Comparison of ENCODE assay signal across 8 mouse cellular contexts in the genomic region with DNA sequence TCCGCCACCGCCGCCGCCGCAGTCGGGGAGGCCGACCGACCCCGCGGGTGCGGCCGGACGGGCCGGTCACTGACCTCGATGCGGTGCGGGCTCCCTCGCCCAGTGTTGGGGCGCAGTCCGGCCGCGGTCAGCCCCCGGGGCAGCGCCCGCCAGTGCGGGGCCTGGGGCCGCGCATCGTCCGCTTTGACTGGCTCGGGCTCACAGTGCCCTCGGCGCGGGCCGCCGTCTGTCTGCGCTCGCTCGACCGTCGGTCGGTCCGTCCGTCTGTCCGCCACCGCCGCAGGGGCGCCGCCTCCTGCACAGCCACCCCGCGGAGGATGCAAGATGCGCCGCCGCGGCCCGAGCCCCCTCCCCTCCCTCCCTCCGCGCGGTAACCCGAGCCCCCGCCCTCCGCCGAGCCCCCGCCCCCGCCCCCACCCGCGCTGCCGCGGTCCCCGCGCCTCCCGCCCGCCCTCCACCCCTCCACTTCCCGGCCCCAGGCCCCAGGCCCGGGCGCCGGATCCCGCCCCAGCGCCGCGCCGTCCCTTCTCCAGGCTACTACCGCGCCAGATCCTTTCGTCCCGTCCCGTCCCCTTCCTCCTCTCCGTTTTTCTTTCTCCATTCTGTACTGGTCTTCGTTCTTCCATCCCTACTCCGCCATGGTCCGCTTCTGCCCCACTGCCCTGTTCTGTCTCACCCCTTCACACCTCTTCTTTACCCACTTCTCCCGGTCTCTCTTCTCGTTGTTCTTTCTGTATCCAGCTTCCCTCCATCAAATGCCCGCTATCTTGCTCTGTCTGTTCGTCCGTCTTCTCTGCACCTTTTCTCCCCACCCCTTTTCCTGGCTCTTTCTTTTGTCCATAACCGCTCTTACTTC. TPM values are rescaled to one million over a fixed set of nuclear protein-coding genes. Genes with fewer than 3 reads are reported as not detected.
DNase-seq lines count a peak whose midpoint lies in the region; ATAC-seq and TF ChIP-seq lines count a peak whose summit lies in the region.

A gene (minus strand): TSS at position 370 of the 856 bp plus-strand sequence.

- no peak for TF ChIP-seq POLR2A in testis, adult 2 months (IDR thresholded peaks at IDR 0.05; ENCODE audit: control insufficient read depth, low read depth, low read length)

- peaks cover 10% of the 10 kb centered on the region for H3K4me1 ChIP-seq in testis, adult 2 months (ENCODE audit: control insufficient read depth, insufficient read depth, low read length)
- H3K4me1 ChIP-seq in heart, embryonic 15.5 days (replicated peaks): peaks cover 23% of the 10 kb centered on the region
- peaks cover 45% of the 10 kb centered on the region for H3K4me1 ChIP-seq in limb, embryonic 10.5 days
- peaks cover 50% of the 10 kb centered on the region for H3K4me1 ChIP-seq in midbrain, embryonic 16.5 days (ENCODE audit: control insufficient read depth, insufficient read depth, low read length)

- H3K9ac ChIP-seq in heart, embryonic 15.5 days: peak within 1 kb of the TSS; percentile 81
- peak within 1 kb of the TSS; percentile 100 for H3K9ac ChIP-seq in midbrain, embryonic 16.5 days (ENCODE audit: low read depth, low read length)

- peaks cover 4% of the 10 kb centered on the region; the same call in 1 of the 2 replicates for H3K27me3 ChIP-seq in testis, adult 2 months (ENCODE audit: control insufficient read depth, insufficient read depth, low read length)
- H3K27me3 ChIP-seq in heart, embryonic 15.5 days: peaks cover 3% of the 10 kb centered on the region; the same call in 1 of the 2 replicates
- H3K27me3 ChIP-seq in limb, embryonic 10.5 days (ENCODE audit: low read depth, poor library complexity, severe bottlenecking): no peaks in the 10 kb centered on the region
- no peaks in the 10 kb centered on the region for H3K27me3 ChIP-seq in midbrain, embryonic 16.5 days (ENCODE audit: control insufficient read depth, insufficient read depth, low read depth, low read length)

- H3K4me2 ChIP-seq in heart, embryonic 15.5 days: peak within 1 kb of the TSS; percentile 87
- peak within 1 kb of the TSS; percentile 93 for H3K4me2 ChIP-seq in midbrain, embryonic 16.5 days (ENCODE audit: low read length)

- no peaks in the 10 kb centered on the region for H3K36me3 ChIP-seq in testis, adult 2 months (ENCODE audit: control insufficient read depth, insufficient read depth, low read length)
- no peaks in the 10 kb centered on the region for H3K36me3 ChIP-seq in heart, embryonic 15.5 days
- H3K36me3 ChIP-seq in limb, embryonic 10.5 days: peaks cover 36% of the 10 kb centered on the region
- 0 out of 2 replicates have a peak, but pooled peaks cover 2% of the 10 kb centered on the region for H3K36me3 ChIP-seq in midbrain, embryonic 16.5 days (ENCODE audit: control insufficient read depth, insufficient read depth, low read length)

- peak; percentile 21 to 42 for DNase-seq in cerebellum, postnatal 25 days
- no peak for DNase-seq in cerebellum, adult 9-10 months
- no peak for DNase-seq in testis, postnatal 14 days (ENCODE audit: low spot score)
- DNase-seq in limb, embryonic 10.5 days (ENCODE audit: low spot score): peak; percentile 81
- no peak for DNase-seq in urinary bladder, postnatal 4 days (ENCODE audit: low spot score in 2 of 2)

- no peak for TF ChIP-seq CTCF in testis, adult 2 months (IDR thresholded peaks at IDR 0.05; ENCODE audit: control insufficient read depth, insufficient read depth, insufficient replicate concordance, low read depth, low read length)

- H3K9me3 ChIP-seq in heart, embryonic 15.5 days (replicated peaks): no peaks in the 10 kb centered on the region
- no peaks in the 10 kb centered on the region for H3K9me3 ChIP-seq in limb, embryonic 10.5 days (replicated peaks)
- H3K9me3 ChIP-seq in midbrain, embryonic 16.5 days (replicated peaks; ENCODE audit: control insufficient read depth, low read length, poor library complexity, severe bottlenecking): no peaks in the 10 kb centered on the region

- H3K4me3 ChIP-seq in testis, adult 2 months (ENCODE audit: control insufficient read depth, low read depth, low read length): peak within 1 kb of the TSS; percentile 83
- peak within 1 kb of the TSS; percentile 77 for H3K4me3 ChIP-seq in heart, embryonic 15.5 days
- peak within 1 kb of the TSS; percentile 98 for H3K4me3 ChIP-seq in limb, embryonic 10.5 days
- peak within 1 kb of the TSS; percentile 91 for H3K4me3 ChIP-seq in midbrain, embryonic 16.5 days (ENCODE audit: low read depth, low read length)

- ATAC-seq in heart, embryonic 15.5 days (replicated peaks; ENCODE audit: insufficient number of reproducible peaks, insufficient read depth, low FRiP score, low read depth): peak; percentile 57
- ATAC-seq in midbrain, embryonic 16.5 days: peak; percentile 75

- H3K27ac ChIP-seq in testis, adult 2 months (ENCODE audit: control insufficient read depth, insufficient read depth, low read depth, low read length): no peak within 1 kb of the TSS
- peak within 1 kb of the TSS; percentile 83 for H3K27ac ChIP-seq in heart, embryonic 15.5 days
- peak within 1 kb of the TSS; percentile 99 for H3K27ac ChIP-seq in limb, embryonic 10.5 days
- H3K27ac ChIP-seq in midbrain, embryonic 16.5 days (ENCODE audit: low read length): peak within 1 kb of the TSS; percentile 99

- WGBS in heart, embryonic 15.5 days: under 1% methylated on average over 72 of the region's 97 CpGs
- 1% methylated on average over 84 of the region's 97 CpGs for WGBS in limb, embryonic 10.5 days
- under 1% methylated on average over 62 of the region's 97 CpGs for WGBS in midbrain, embryonic 16.5 days

RNA-seq across cellular contexts. Expression of the gene that starts here (rescaled TPM):
- polyA plus RNA-seq in testis, adult 2 months (2012; rRNA removed): 3.2 and 5.5 TPM in 2 replicates
- polyA plus RNA-seq in heart, embryonic 15.5 days (2015; fragmentation: Nextera tagmentation; extraction: Ambion mirVana): 3.4 and 5.9 TPM in 2 replicates
- polyA plus RNA-seq in limb, embryonic 10.5 days (2016; fragmentation: Nextera tagmentation; extraction: Ambion mirVana): 17.3 and 21.2 TPM in 2 replicates
- polyA plus RNA-seq in midbrain, embryonic 16.5 days (2015; fragmentation: Nextera tagmentation; extraction: Ambion mirVana): 12.5 and 14.3 TPM in 2 replicates

Comparison
In these comparisons a context has a peak if more than half of its experiments do, and no peak if none do; other contexts are left out.
1. DNase-seq: peak in cerebellum, postnatal 25 days (2 of 2) and limb, embryonic 10.5 days (single experiment); none in cerebellum, adult 9-10 months (single experiment), testis, postnatal 14 days (single experiment) and urinary bladder, postnatal 4 days (0 of 2).
2. Peak in every context shown above with its lines, with median percentiles within 50 percentile points of each other: H3K4me3 ChIP-seq.